Mouse (Mus musculus) mature B cell (primary cell): ENCODE results near the gene Aagab.

Experiments
- in situ Hi-C: fragments of 300-500 bp; cut with MboI; formaldehyde crosslinking; loops from 2 replicates; pipeline ENCODE4 v1.14.3; 2019

Aagab gene

GRCm38 (mm10) chr9:63672797-63673493 is 70.5 kb downstream of the Aagab start:
- in situ Hi-C loops, result no loop called here

DNA sequence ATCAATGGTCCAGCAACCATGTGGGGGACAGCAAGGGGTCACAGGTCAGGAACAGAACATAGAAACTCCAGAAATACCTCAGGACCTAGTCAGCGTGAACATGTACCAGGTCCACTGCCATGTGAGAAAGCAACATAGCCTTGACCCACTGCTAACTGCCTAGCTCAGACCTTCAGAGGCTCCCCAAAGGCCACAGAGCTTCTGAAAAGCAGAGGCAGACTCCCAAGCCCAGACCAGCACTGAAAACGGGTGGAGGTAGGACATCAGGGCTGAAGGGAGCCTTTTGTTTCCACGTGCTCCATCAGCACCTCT is 71.0 kb downstream of the Aagab start:
- in situ Hi-C loops, result no loop called here

GRCm38 (mm10) chr9:63674613-63675012 is 72.2 kb downstream of the Aagab start:
- in situ Hi-C loops, result no loop called here

DNA sequence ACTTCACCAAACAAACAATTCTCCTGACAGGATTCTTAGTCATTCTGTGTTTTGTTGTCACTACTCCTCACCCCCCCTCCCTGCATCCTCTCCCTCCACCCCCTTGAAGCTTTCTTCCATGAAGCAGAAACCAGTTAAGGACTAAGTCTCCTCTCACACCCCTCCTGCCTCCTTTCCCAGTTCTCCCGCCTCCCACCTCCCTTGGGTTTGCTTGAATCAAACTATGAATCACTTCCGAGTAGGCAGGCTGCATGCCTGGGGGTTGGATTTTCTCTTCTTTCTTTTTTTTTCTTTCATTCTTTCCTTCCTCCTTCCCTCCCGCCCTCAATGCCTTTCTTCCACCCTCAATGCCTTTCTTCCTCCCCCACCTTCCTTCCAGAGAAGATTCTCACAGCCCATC is 75.2 kb downstream of the Aagab start:
- in situ Hi-C loops, result no loop called here

DNA sequence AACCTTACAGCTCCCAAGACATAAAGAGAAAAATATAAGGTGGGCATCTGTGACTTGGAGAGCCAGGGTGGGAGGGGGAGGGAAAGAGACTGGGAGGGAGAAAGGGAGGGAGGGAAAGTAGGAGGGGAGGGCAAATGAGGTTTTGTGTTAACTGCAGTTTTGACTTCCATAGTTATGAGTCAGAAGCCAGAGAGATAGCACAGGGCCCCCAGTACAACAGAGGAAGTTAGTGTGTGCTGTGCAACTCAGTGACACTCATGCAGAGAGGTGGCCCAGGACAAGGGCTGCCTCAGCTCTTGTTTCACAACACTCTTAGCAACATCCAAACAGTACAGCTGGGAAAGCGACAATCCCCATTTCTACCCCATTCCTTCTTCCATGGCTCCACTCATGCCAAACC is 75.6 kb downstream of the Aagab start:
- in situ Hi-C loops, result no loop called here

DNA sequence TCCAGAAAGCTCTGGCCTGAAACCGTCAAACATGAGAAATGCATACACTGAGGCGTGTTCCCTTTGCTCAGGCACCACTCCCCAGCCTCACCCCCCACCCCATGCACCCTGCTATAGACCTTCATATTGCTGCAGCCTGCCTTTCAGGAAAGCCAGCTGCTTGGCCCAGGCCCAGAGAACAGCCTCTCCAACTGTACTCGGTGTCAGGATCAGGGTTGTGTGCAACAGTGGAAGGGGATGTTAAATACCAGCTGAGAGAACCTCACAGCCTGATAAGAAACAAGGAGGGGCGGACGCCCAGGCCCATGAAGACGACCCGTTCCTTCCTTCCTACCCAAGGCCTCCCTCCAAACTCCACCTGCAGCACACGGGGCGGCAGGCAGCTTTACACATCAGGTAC is 79.8 kb downstream of the Aagab start:
- in situ Hi-C loops, result no loop called here

- in situ Hi-C loops, result no loop called here
These were observed 80.5 kb downstream of the Aagab start for GRCm38 (mm10) chr9:63682943-63683342.

- in situ Hi-C loops, result no loop called here
These were observed 81.8 kb downstream of the Aagab start for GRCm38 (mm10) chr9:63684277-63684676.

DNA sequence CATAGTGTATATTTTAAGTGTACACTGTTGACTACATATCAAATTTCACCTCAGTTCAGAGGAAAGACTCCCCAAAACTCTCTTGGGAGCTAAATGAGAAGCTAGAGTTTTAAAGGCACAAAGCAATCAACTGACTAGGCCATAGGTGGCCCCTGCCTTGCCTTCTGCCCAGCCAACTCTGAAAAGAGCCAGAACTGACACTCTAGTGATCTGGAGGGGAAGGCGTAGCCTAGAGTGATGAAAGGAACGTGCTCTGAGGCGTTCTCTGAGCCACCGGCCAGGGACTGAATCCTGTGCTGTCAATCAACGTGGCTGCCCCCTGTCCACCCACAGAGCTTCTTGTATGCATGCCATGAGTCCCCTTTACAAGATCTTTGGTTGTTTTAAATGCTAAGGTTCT is 82.9 kb downstream of the Aagab start:
- in situ Hi-C loops, result no loop called here

DNA sequence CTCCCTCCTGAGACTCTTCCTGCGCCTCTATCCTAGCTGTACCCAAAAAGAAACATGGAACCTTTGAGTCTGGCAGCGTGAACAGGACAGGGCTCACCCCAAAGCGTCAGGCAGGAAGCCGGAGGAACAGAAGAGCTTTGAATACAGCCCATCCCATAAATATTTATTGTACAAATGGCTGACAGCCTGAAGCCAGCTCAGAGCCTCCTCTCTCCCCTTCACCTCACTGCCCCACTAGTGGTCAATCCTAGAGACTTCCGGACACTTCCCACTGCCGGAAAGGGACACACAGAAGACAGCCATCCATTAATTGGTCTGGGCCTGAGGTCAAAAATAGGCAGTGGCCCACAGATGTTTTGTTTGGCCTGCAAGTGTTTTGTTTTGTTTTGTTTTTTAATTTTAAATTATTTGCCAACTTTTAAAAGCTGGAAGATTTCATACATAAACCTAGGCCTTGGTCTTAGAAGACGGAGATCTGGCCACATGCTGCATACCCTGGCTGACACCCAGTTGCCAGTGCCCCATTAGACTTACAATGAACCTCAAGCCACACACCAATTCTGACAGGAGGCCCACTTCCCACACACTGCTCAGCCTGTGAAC is 85.1 kb downstream of the Aagab start:
- in situ Hi-C loops, result no loop called here

DNA sequence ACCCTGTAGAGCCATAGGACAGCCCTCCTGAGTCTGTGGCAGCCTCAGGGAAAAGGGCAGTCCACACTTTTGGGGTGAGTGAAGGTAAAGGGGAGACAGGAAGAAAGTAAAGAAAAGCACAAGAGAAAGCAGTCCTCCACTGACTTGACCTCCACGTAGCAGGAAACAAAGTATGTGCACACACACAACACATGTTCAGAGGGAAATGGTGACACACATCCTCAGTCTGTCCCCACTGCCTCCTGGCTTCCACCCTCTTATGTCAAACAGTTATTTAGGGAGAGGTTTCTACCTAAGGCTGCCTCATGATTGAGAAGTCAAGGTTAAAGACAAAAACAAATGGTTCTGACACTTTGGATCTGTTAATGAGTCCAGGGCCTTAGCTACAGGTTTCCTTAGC is 88.1 kb downstream of the Aagab start:
- in situ Hi-C loops, result no loop called here

DNA sequence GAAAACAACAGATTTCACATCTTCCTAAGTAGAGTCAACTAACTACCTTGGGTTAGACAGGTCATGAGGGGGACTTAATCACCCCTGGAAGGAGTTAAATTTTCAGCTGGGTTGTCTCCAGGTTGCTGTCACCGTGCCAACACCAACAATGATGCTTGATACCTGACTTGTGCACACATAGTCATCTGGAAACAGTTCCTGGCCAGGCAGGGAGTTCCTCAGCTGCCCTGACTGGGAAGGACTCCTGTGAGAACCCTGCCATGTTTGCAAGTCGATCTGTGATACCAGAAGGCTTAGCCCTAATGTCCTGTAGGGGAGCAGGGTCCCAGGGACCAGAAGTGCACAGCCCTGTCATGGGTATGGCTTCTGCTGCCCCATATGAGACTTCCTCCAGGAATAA is 89.5 kb downstream of the Aagab start:
- in situ Hi-C loops, result no loop called here
